Mouse (Mus musculus) MEL (cell line): ENCODE measurements around the gene Tmem212. TPM values are rescaled to one million over a fixed set of nuclear protein-coding genes. Genes with fewer than 3 reads are reported as not detected.

Experiments used
- DNase-seq: peaks from one replicate; pipeline ENCODE4 v3.0.0; 2011; ENCODE audit warnings: low read depth, low spot score
- H3K27ac ChIP-seq: 2 replicates; pipeline ENCODE4 v1.5.1; 2012; ENCODE audit warnings: low read depth, mild to moderate bottlenecking, control low read depth, low read length, moderate library complexity; ENCODE audit not compliant: control insufficient read depth
- H3K27me3 ChIP-seq, 2 experiments: fragments of 150-350 bp in 1 of 2; sonication (generic) in 1 of 2; 2 replicates each; pipeline ENCODE4 v1.6.1; 2012; ENCODE audit warnings: low read length in 2 of 2, mild to moderate bottlenecking in 2 of 2, improper control_type of control experiment in 1 of 2, moderate library complexity in 1 of 2; ENCODE audit not compliant: insufficient read depth in 2 of 2, control insufficient read depth in 1 of 2
- H3K36me3 ChIP-seq, 2 experiments: 2 replicates each; pipeline ENCODE4 v1.6.1; 2012 to 2014; ENCODE audit warnings: low read length in 2 of 2, improper control_type of control experiment in 1 of 2, inconsistent platforms in 1 of 2, mild to moderate bottlenecking in 1 of 2; ENCODE audit not compliant: insufficient read depth in 2 of 2, control insufficient read depth in 1 of 2
- H3K4me1 ChIP-seq, 2 experiments: fragments of 150-350 bp in 1 of 2; sonication (generic) in 1 of 2; 2 replicates each; pipeline ENCODE4 v1.6.1; 2012; ENCODE audit warnings: low read length in 2 of 2, improper control_type of control experiment in 1 of 2, mild to moderate bottlenecking in 1 of 2; ENCODE audit not compliant: insufficient read depth in 2 of 2, control insufficient read depth in 1 of 2
- H3K4me3 ChIP-seq, 2 experiments: fragments of 150-350 bp in 1 of 2; sonication (generic) in 1 of 2; 2 replicates each; pipeline ENCODE4 v1.5.1; 2012; ENCODE audit warnings: low read depth in 2 of 2, low read length in 2 of 2, mild to moderate bottlenecking in 2 of 2, moderate library complexity in 2 of 2, control low read depth in 1 of 2, improper control_type of control experiment in 1 of 2; ENCODE audit not compliant: control insufficient read depth in 1 of 2, insufficient read depth in 1 of 2
- H3K79me2 ChIP-seq: 2 replicates; pipeline ENCODE4 v1.6.1; 2012; ENCODE audit warnings: mild to moderate bottlenecking, low read length, moderate library complexity; ENCODE audit not compliant: control insufficient read depth, poor library complexity, insufficient read depth
- H3K9ac ChIP-seq: 2 replicates; pipeline ENCODE4 v1.6.1; 2012; ENCODE audit warnings: low read depth, mild to moderate bottlenecking, control low read depth, low read length, moderate library complexity; ENCODE audit not compliant: control insufficient read depth, poor library complexity, severe bottlenecking
- H3K9me3 ChIP-seq: fragments of 150-350 bp; sonication (generic); replicated peaks from 2 replicates; pipeline ENCODE4 v1.6.1; 2012; ENCODE audit warnings: mild to moderate bottlenecking, low read length, improper control_type of control experiment, moderate library complexity; ENCODE audit not compliant: insufficient read depth
- BHLHE40 ChIP-seq: IDR thresholded peaks from 2 replicates; pipeline ENCODE4 v1.6.1; 2012; ENCODE audit warnings: low read depth, mild to moderate bottlenecking, inconsistent platforms, low read length, improper control_type of control experiment, borderline replicate concordance
- CTCF ChIP-seq, 3 experiments: IDR thresholded peaks in 2 of 3; conservative IDR thresholded peaks in 1 of 3; 2 replicates each; pipeline ENCODE4 v1.5.1; 2011 to 2012; ENCODE audit warnings: low read length in 3 of 3, low read depth in 2 of 3, mild to moderate bottlenecking in 2 of 3, improper control_type of control experiment in 1 of 3, inconsistent platforms in 1 of 3, mixed read lengths in 1 of 3, moderate library complexity in 1 of 3; ENCODE audit not compliant: control insufficient read depth in 1 of 3, insufficient read depth in 1 of 3, poor library complexity in 1 of 3, severe bottlenecking in 1 of 3
- GABPA ChIP-seq: IDR thresholded peaks from 2 replicates; pipeline ENCODE4 v1.6.1; 2012; ENCODE audit warnings: low read depth, mild to moderate bottlenecking, inconsistent platforms, low read length, improper control_type of control experiment, moderate library complexity
- HCFC1 ChIP-seq: IDR thresholded peaks from 2 replicates; pipeline ENCODE4 v1.6.1; 2012; ENCODE audit warnings: low read depth, mild to moderate bottlenecking, inconsistent platforms, low read length, improper control_type of control experiment, moderate library complexity
- JUND ChIP-seq: IDR thresholded peaks from 2 replicates; pipeline ENCODE4 v1.6.1; 2011; ENCODE audit warnings: low read depth, mild to moderate bottlenecking, improper control_type of control experiment, low read length
- MAX ChIP-seq: IDR thresholded peaks from 2 replicates; pipeline ENCODE4 v1.6.1; 2011; ENCODE audit warnings: low read length, improper control_type of control experiment
- MAZ ChIP-seq: IDR thresholded peaks from 2 replicates; pipeline ENCODE4 v1.6.1; 2012; ENCODE audit warnings: low read depth, mild to moderate bottlenecking, inconsistent platforms, low read length, improper control_type of control experiment
- NELFE ChIP-seq: IDR thresholded peaks from 2 replicates; pipeline ENCODE4 v1.6.1; 2011; ENCODE audit warnings: low read depth, low read length, improper control_type of control experiment
- NRF1 ChIP-seq: IDR thresholded peaks from 2 replicates; pipeline ENCODE4 v1.6.1; 2014; ENCODE audit warnings: low read depth, mild to moderate bottlenecking, inconsistent platforms, low read length, improper control_type of control experiment, moderate library complexity; ENCODE audit not compliant: poor library complexity, insufficient read depth, severe bottlenecking
- RCOR1 ChIP-seq: IDR thresholded peaks from 2 replicates; pipeline ENCODE4 v1.6.1; 2012; ENCODE audit warnings: low read depth, mild to moderate bottlenecking, inconsistent platforms, low read length, improper control_type of control experiment
- SIN3A ChIP-seq: IDR thresholded peaks from 2 replicates; pipeline ENCODE4 v1.6.1; 2012; ENCODE audit warnings: low read length, improper control_type of control experiment, inconsistent platforms
- TAL1 ChIP-seq: IDR thresholded peaks from 2 replicates; pipeline ENCODE4 v1.6.1; 2012; ENCODE audit warnings: mild to moderate bottlenecking, inconsistent platforms, low read length, moderate library complexity, mixed read lengths
- TBP ChIP-seq: IDR thresholded peaks from 2 replicates; pipeline ENCODE4 v1.8.0; 2011; ENCODE audit warnings: low read depth, low read length, improper control_type of control experiment
- TCF12 ChIP-seq: IDR thresholded peaks from 2 replicates; pipeline ENCODE4 v1.6.1; 2014; ENCODE audit warnings: low read depth, mild to moderate bottlenecking, inconsistent platforms, low read length, improper control_type of control experiment, moderate library complexity
- ZMIZ1 ChIP-seq: IDR thresholded peaks from 2 replicates; pipeline ENCODE4 v1.6.1; 2012; ENCODE audit warnings: low read depth, mild to moderate bottlenecking, inconsistent platforms, low read length, improper control_type of control experiment, moderate library complexity
- ZNF384 ChIP-seq: IDR thresholded peaks from 2 replicates; pipeline ENCODE4 v1.6.1; 2012; ENCODE audit warnings: low read depth, mild to moderate bottlenecking, inconsistent platforms, low read length, improper control_type of control experiment
- polyA plus RNA-seq, 2 experiments: library from polyadenylated mRNA; stranded (reverse) in 1 of 2; unstranded in 1 of 2; fragments of >175 nt in 1 of 2; fragments of >200 nt in 1 of 2; gene quantifications; 2 replicates each; pipeline versions ENCODE4 v1.2.1 to v1.2.4; 2012; ENCODE audit warnings: low replicate concordance in 2 of 2, low read depth in 1 of 2; ENCODE audit not compliant: insufficient read length in 2 of 2, insufficient read depth in 1 of 2, missing spikeins in 1 of 2
- total RNA-seq: library from RNA; depleted of rRNA; stranded (reverse); fragments of 300-350 nt; gene quantifications from 2 replicates; pipeline ENCODE4 v1.2.3, GENCODE M21; 2012

The Tmem212 gene
- total and polyA plus RNA-seq, 3 experiments: not detected

- Histone ChIP-seq H3K9me3 (no peaks in the 10 kb centered on the region), H3K79me2 (no peaks in the 10 kb centered on the region), H3K27me3 (no peaks in the 10 kb centered on the region), H3K27ac (no peak overlapping the region), H3K4me1 (no peaks in the 10 kb centered on the region), H3K36me3 (no peaks in the 10 kb centered on the region), H3K9ac (no peak overlapping the region), H3K4me3 (no peak overlapping the region)
- no peak for TF ChIP-seq TBP
- no peak for TF ChIP-seq RCOR1
- TF ChIP-seq MAZ: no peak
- no peak for DNase-seq
Measured at GRCm38 (mm10) chr3:27881897-27882835, 14.0 kb downstream of the Tmem212 start.

- Histone ChIP-seq H3K4me1 (no peaks in the 10 kb centered on the region), H3K4me3 (no peak overlapping the region), H3K27me3 (no peaks in the 10 kb centered on the region), H3K9ac (no peak overlapping the region), H3K9me3 (no peaks in the 10 kb centered on the region), H3K79me2 (no peaks in the 10 kb centered on the region), H3K36me3 (no peaks in the 10 kb centered on the region), H3K27ac (no peak overlapping the region)
- DNase-seq: no peak
- TF ChIP-seq TAL1 (no peak), CTCF (IDR thresholded peaks at IDR 0.05 in 2 of 3, conservative IDR thresholded peaks at IDR 0.05 in 1 of 3; ENCODE audit: control insufficient read depth in 1 of 3, insufficient read depth in 1 of 3, low read depth in 2 of 3, low read length in 3 of 3, poor library complexity in 1 of 3, severe bottlenecking in 1 of 3) (no peak), SIN3A (no peak), NELFE (no peak), ZNF384 (no peak), BHLHE40 (no peak), NRF1 (no peak), HCFC1 (no peak), TCF12 (no peak), GABPA (no peak), JUND (no peak), ZMIZ1 (no peak), MAX (no peak)
Measured at GRCm38 (mm10) chr3:27878854-27879610, 17.1 kb downstream of the Tmem212 start.
